Mouse (Mus musculus): ENCODE measurements around the gene Spen.

DNA sequence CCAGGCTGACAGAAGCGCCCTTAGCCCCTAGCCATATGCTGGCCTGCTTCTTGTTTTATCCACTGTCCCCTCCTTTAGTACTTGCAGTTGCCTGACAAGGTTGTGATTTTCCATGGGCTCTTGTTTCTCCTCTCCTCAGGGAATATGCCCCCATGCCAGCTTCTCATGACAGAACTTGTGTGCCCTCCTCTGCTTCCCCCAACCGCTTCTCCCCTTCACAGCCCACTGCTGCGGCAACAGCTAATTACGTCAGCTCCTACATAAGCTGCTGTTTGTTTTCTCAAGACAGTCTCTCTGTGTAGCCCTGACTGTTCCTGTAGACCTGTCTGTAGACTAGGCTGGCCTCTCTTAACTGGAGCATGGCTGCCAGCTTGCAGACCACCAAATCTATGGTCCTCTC is 82.9 kb downstream of the Spen start:
- TF ChIP-seq CTCF (IDR thresholded peaks at IDR 0.05) (no peak), POLR2A (IDR thresholded peaks at IDR 0.05; ENCODE audit: insufficient read depth, low read depth, low read length) (no peak)

All from heart, adult 2 months (tissue).